Mouse (Mus musculus) kidney, postnatal 4 days (tissue): ENCODE measurements at regions not wholly inside any gene's neighbourhood (a gene's known extent, or its start where the extent isn't known, plus 50 kb on each side); places are given as distances from the start of the nearest gene placed in this dataset.
"Not testable (repeated sequence)": the region's sequence is repeated elsewhere in the genome, so short reads cannot be mapped to it uniquely, and the experiment has no call there.

ENCODE experiments used
- DNase-seq, 2 experiments: peaks; one replicate each; pipeline ENCODE4 v3.0.0; 2021; ENCODE audit warnings: mixed read lengths in 2 of 2

GRCm38 (mm10) chrX:95366995-95367394 lies 77.7 kb downstream of the Amer1 start:
- no peak for DNase-seq

- DNase-seq: not testable (repeated sequence)
Measured at GRCm38 (mm10) chrX:95365326-95365725, 79.3 kb downstream of the Amer1 start.

DNA sequence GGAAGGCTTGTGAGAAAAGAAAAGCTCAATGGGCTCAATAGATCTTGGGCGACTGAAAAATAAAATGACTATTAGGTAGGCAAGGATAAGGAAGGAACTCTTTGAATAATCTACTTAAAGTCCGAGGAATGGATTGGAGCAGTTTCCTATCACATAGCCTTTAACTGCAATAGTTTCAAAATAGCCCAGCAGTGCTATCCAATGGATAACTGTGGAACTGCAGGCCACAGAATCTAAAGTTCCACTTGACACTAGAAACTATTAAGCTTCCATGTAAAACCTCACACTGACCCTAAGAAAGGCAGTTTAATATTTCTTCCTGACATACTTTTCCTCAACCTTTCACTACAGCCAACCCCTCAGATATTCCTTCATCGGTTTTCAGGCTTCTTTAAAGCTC lies 85.6 kb downstream of the Amer1 start:
- peak; percentile 23 for DNase-seq
